Mouse (Mus musculus) liver, embryonic 15.5 days (tissue): ENCODE measurements at regions not wholly inside any gene's neighbourhood (a gene's known extent, or its start where the extent isn't known, plus 50 kb on each side); places are given as distances from the start of the nearest gene placed in this dataset.

Experiments
- ATAC-seq: fragments of 200-750 bp; cut with Nextera tagmentation; 2 replicates; pipeline ENCODE4 v1.8.0; 2017; ENCODE audit warnings: moderate number of reproducible peaks, mild to moderate bottlenecking, moderate library complexity; ENCODE audit not compliant: insufficient read depth
- H3K27ac ChIP-seq: fragments of 300-500 bp; sonication (generic); replicated peaks from 2 replicates; pipeline ENCODE4 v1.5.1; 2015; ENCODE audit warnings: mild to moderate bottlenecking, inconsistent platforms
- H3K27me3 ChIP-seq: fragments of 300-500 bp; sonication (generic); 2 replicates; pipeline ENCODE4 v1.6.1; 2015; ENCODE audit warnings: mild to moderate bottlenecking, inconsistent platforms
- H3K36me3 ChIP-seq: fragments of 300-500 bp; sonication (generic); replicated peaks from 2 replicates; pipeline ENCODE4 v1.6.1; 2015; ENCODE audit warnings: moderate library complexity, mild to moderate bottlenecking, inconsistent platforms
- H3K4me1 ChIP-seq: fragments of 300-500 bp; sonication (generic); replicated peaks from 2 replicates; pipeline ENCODE4 v1.6.1; 2015; ENCODE audit warnings: inconsistent platforms
- H3K4me2 ChIP-seq: fragments of 300-500 bp; sonication (generic); 2 replicates; pipeline ENCODE4 v1.6.1; 2015; ENCODE audit warnings: moderate library complexity, mild to moderate bottlenecking, inconsistent platforms
- H3K4me3 ChIP-seq: fragments of 300-500 bp; sonication (generic); replicated peaks from 2 replicates; pipeline ENCODE4 v1.5.1; 2015; ENCODE audit warnings: mild to moderate bottlenecking, inconsistent platforms
- H3K9ac ChIP-seq: fragments of 300-500 bp; sonication (generic); 2 replicates; pipeline ENCODE4 v1.6.1; 2015; ENCODE audit warnings: moderate library complexity, mild to moderate bottlenecking, inconsistent platforms
- H3K9me3 ChIP-seq: fragments of 300-500 bp; sonication (generic); replicated peaks from 2 replicates; pipeline ENCODE4 v1.6.1; 2016; ENCODE audit warnings: inconsistent platforms
- WGBS: fragments of 180-500 bp; shearing (Covaris S2); methylation state at CpG from one replicate; pipeline ENCODE4 v1.1.7; 2015; ENCODE audit warnings: mixed read lengths; ENCODE audit not compliant: insufficient replicate concordance; 5-methylcytosine and 5-hydroxymethylcytosine counted together

DNA sequence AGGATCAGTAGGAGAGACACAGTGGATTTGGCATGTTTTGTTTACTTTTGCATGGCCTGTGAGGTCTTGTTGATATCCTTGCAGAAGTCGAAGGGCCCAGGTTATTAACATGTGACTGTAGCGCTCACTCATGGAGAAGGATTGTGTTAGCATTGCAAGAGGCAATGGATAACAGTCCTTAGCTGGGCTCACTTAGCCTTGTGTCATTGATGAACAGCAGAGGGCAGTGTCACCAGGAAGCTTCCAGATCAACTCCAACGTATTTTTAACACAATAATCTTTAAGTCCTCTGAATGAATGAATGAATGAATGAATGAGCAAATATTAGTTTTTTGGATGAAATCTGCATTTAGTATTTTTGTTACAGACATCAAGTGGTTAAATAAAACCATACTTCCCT is 133.2 kb upstream of the Car8 start:
- no peaks in the 10 kb centered on the region for H3K9me3 ChIP-seq
- WGBS = 56% methylated on average over 3 of the region's 3 CpGs
- no peaks in the 10 kb centered on the region for H3K4me1 ChIP-seq
- no peaks in the 10 kb centered on the region for H3K27me3 ChIP-seq
- H3K9ac ChIP-seq = no peak overlapping the region
- ATAC-seq = no peak
- H3K4me3 ChIP-seq = no peak overlapping the region
- no peak overlapping the region for H3K4me2 ChIP-seq
- H3K36me3 ChIP-seq = no peaks in the 10 kb centered on the region
- no peak overlapping the region for H3K27ac ChIP-seq

DNA sequence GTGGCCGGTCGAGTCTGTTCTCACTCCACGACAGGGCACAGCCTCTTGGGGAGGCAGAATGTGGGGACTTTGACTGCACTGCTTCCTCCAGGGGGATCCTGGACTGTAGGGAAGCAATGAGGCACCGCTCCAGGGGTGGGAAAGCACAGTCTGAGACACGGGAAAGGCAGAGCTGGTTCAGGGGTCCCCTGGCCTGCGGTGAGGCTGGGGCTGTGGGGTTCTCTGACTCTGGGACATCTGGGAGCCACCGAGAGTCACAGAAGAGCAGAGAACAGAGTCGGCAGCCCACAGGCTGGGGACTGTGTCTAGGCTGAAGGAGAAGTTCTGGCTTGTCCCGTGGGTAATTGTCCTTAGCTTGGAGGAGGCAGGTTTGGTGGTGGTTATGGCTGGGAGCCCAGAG is 131.9 kb upstream of the Car8 start:
- Histone ChIP-seq H3K4me3 (no peak overlapping the region), H3K9ac (no peak overlapping the region), H3K4me2 (no peak overlapping the region), H3K27me3 (no peaks in the 10 kb centered on the region), H3K9me3 (no peaks in the 10 kb centered on the region), H3K4me1 (no peaks in the 10 kb centered on the region), H3K36me3 (no peaks in the 10 kb centered on the region), H3K27ac (no peak overlapping the region)
- WGBS = 48% methylated on average over 9 of the region's 9 CpGs
- ATAC-seq = no peak

- H3K4me3 ChIP-seq = no peak overlapping the region
- H3K27ac ChIP-seq = no peak overlapping the region
- H3K9ac ChIP-seq = no peak overlapping the region
- H3K9me3 ChIP-seq = no peaks in the 10 kb centered on the region
- no peak overlapping the region for H3K4me2 ChIP-seq
- no peaks in the 10 kb centered on the region for H3K36me3 ChIP-seq
- H3K4me1 ChIP-seq = no peaks in the 10 kb centered on the region
- WGBS = 54% methylated on average over 13 of the region's 13 CpGs
- H3K27me3 ChIP-seq = no peaks in the 10 kb centered on the region
- ATAC-seq = no peak
Observed at GRCm38 (mm10) chr4:8367487-8368276, 128.8 kb upstream of the Car8 start.

DNA sequence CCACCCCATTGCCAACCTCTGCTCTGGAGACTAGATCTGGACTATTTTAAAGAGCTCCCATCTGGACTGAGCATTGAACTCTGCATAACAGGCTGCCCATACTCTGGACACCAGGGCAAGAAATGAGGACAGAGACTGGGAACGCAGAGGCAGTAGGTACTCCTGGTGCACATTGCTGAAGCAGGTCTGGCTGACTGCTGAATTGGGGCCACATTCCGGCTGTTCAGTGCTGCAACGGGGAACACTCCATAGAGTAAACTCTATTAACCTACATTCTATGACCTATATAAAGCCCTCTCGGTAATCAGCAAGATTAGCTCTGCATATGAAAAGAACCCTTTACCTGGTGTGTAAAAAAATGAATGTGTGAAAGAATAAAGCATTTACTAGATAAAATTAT is 128.1 kb upstream of the Car8 start:
- WGBS = 69% methylated on average over 4 of the region's 4 CpGs
- ATAC-seq = no peak
- H3K27me3 ChIP-seq = no peaks in the 10 kb centered on the region
- H3K36me3 ChIP-seq = no peaks in the 10 kb centered on the region
- no peak overlapping the region for H3K27ac ChIP-seq
- H3K9me3 ChIP-seq = no peaks in the 10 kb centered on the region
- H3K4me2 ChIP-seq = no peak overlapping the region
- H3K9ac ChIP-seq = no peak overlapping the region
- no peak overlapping the region for H3K4me3 ChIP-seq
- H3K4me1 ChIP-seq = no peaks in the 10 kb centered on the region

DNA sequence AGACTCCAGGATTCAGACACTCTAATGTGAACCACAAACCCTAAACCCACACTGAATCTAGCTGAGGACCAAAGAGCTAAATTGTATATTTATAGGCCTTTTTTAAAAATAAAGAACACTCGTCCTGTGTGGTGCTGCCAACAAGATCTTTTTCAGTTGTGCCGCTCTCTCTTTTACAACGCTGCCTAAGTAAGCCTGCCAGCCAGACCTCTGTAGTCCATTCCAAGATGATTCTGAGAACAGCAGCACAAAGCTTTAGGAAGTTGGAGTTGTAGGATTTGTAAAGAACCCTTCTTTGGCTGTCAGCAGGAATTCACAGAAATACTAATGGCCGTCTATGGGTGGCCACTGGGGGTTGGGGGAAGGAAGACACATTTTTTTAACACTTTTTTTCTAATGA is 123.6 kb upstream of the Car8 start:
- no peaks in the 10 kb centered on the region for H3K9me3 ChIP-seq
- no peak for ATAC-seq
- H3K4me2 ChIP-seq = no peak overlapping the region
- H3K36me3 ChIP-seq = no peaks in the 10 kb centered on the region
- H3K27me3 ChIP-seq = no peaks in the 10 kb centered on the region
- H3K4me1 ChIP-seq = peaks cover 4% of the 10 kb centered on the region; the same call in 1 of the 2 replicates
- no peak overlapping the region for H3K27ac ChIP-seq
- no peak overlapping the region for H3K4me3 ChIP-seq
- no peak overlapping the region for H3K9ac ChIP-seq
- WGBS = 63% methylated on average over 4 of the region's 4 CpGs

- Histone ChIP-seq H3K4me3 (no peak overlapping the region), H3K4me2 (no peak overlapping the region), H3K36me3 (no peaks in the 10 kb centered on the region), H3K9me3 (no peaks in the 10 kb centered on the region), H3K9ac (no peak overlapping the region), H3K4me1 (peaks cover 4% of the 10 kb centered on the region; the same call in 1 of the 2 replicates), H3K27ac (no peak overlapping the region), H3K27me3 (no peaks in the 10 kb centered on the region)
- 44% methylated on average over 2 of the region's 2 CpGs for WGBS
- no peak for ATAC-seq
Observed at GRCm38 (mm10) chr4:8361931-8362330, 123.1 kb upstream of the Car8 start.

- H3K36me3 ChIP-seq = no peaks in the 10 kb centered on the region
- ATAC-seq = no peak
- no peak overlapping the region for H3K4me2 ChIP-seq
- no peaks in the 10 kb centered on the region for H3K27me3 ChIP-seq
- H3K9ac ChIP-seq = no peak overlapping the region
- H3K4me1 ChIP-seq = peaks cover 4% of the 10 kb centered on the region; the same call in 1 of the 2 replicates
- no peak overlapping the region for H3K27ac ChIP-seq
- no peaks in the 10 kb centered on the region for H3K9me3 ChIP-seq
- H3K4me3 ChIP-seq = no peak overlapping the region
Observed at GRCm38 (mm10) chr4:8361305-8361704, 122.5 kb upstream of the Car8 start.

DNA sequence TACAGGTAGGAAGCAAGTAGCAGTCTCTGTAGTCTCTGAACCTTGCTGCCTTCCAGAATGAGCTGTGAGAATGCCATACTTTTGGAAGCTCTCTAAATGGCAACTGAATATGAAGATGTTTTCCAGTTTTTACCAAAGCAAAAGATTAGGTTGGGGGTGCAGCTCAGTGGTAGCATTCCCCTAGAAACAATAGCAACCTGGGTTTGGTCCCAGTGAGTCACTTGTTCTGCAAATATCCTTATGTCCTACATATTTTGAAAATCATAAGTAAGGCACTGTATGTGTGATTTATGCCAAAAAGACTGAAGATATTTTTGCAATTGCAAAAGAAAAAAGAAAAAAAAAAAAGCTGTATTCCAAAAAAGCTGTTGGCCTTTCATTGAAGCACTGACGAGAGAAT is 118.6 kb upstream of the Car8 start:
- H3K9me3 ChIP-seq = no peaks in the 10 kb centered on the region
- no peaks in the 10 kb centered on the region for H3K36me3 ChIP-seq
- peaks cover 4% of the 10 kb centered on the region; the same call in 1 of the 2 replicates for H3K4me1 ChIP-seq
- ATAC-seq = no peak
- H3K4me2 ChIP-seq = no peak overlapping the region
- no peak overlapping the region for H3K4me3 ChIP-seq
- no peak overlapping the region for H3K27ac ChIP-seq
- H3K9ac ChIP-seq = no peak overlapping the region
- H3K27me3 ChIP-seq = no peaks in the 10 kb centered on the region
- 57% methylated on average over 1 of the region's 1 CpGs for WGBS

DNA sequence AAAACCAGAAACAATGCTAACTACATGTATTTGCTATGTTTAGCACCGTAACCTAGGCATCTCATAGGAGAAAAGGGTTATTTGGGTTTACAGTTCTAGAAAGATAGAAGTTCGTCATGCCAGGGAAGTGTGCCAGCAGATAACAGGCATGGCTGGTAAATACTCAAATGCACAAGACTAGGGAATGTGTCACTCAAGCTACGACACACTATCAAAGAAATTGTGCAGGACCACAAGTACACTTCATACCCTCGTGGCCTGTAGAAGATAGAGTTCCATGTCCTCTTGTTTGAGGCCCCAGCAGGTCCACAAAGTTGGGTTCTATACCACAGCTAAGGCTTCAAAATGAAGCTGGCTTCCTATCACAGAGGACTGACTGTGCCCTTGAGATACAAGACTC is 103.1 kb upstream of the Car8 start:
- H3K27ac ChIP-seq = no peak overlapping the region
- H3K4me3 ChIP-seq = no peak overlapping the region
- H3K36me3 ChIP-seq = no peaks in the 10 kb centered on the region
- WGBS = 53% methylated on average over 4 of the region's 4 CpGs
- H3K4me1 ChIP-seq = no peaks in the 10 kb centered on the region
- no peaks in the 10 kb centered on the region for H3K9me3 ChIP-seq
- H3K4me2 ChIP-seq = no peak overlapping the region
- H3K9ac ChIP-seq = no peak overlapping the region
- no peaks in the 10 kb centered on the region for H3K27me3 ChIP-seq
- ATAC-seq = no peak

GRCm38 (mm10) chr4:8309241-8309987 is 70.6 kb upstream of the Car8 start:
- H3K27me3 ChIP-seq = no peaks in the 10 kb centered on the region
- ATAC-seq = peak; percentile 49; the same call in 1 of the 2 replicates

GRCm38 (mm10) chr4:8292563-8292962 is 53.7 kb upstream of the Car8 start:
- no peaks in the 10 kb centered on the region for H3K36me3 ChIP-seq
- no peaks in the 10 kb centered on the region for H3K27me3 ChIP-seq
- H3K4me2 ChIP-seq = no peak overlapping the region
- no peak overlapping the region for H3K9ac ChIP-seq
- no peak overlapping the region for H3K27ac ChIP-seq
- H3K9me3 ChIP-seq = no peaks in the 10 kb centered on the region
- 71% methylated on average over 1 of the region's 1 CpGs for WGBS
- no peaks in the 10 kb centered on the region for H3K4me1 ChIP-seq
- no peak overlapping the region for H3K4me3 ChIP-seq
- no peak for ATAC-seq

More at GRCm38 (mm10) chr4:8309241-8309987, 70.6 kb upstream of the Car8 start:
- no peaks in the 10 kb centered on the region for H3K4me1 ChIP-seq
- H3K4me3 ChIP-seq = no peak overlapping the region
- WGBS = 64% methylated on average over 10 of the region's 10 CpGs
- no peaks in the 10 kb centered on the region for H3K9me3 ChIP-seq
- no peak overlapping the region for H3K9ac ChIP-seq
- H3K27ac ChIP-seq = no peak overlapping the region
- H3K4me2 ChIP-seq = no peak overlapping the region
- no peaks in the 10 kb centered on the region for H3K36me3 ChIP-seq
